Mouse (Mus musculus) G1E (cell line): ENCODE data around the gene Mrps25.

Source experiments
- CTCF ChIP-seq: IDR thresholded peaks from 2 replicates; pipeline ENCODE4 v1.5.1; 2012; ENCODE audit warnings: low read depth, low read length, inconsistent platforms, mixed read lengths
- GATA1 ChIP-seq: IDR thresholded peaks from 2 replicates; pipeline ENCODE4 v1.6.1; 2012; ENCODE audit warnings: borderline replicate concordance, low read length, inconsistent platforms, mixed read lengths
- GATA2 ChIP-seq: IDR thresholded peaks from 2 replicates; pipeline ENCODE4 v1.6.1; 2012; ENCODE audit warnings: low read depth, low read length, inconsistent platforms, borderline replicate concordance
- POLR2AphosphoS5 ChIP-seq: IDR thresholded peaks from 2 replicates; pipeline ENCODE4 v1.6.1; 2012; ENCODE audit warnings: low read depth, low read length, inconsistent platforms; ENCODE audit not compliant: insufficient replicate concordance
- TAL1 ChIP-seq: conservative IDR thresholded peaks from 2 replicates; pipeline ENCODE4 v1.6.1; 2012; ENCODE audit warnings: low read depth, low read length, inconsistent platforms, mixed read lengths

DNA sequence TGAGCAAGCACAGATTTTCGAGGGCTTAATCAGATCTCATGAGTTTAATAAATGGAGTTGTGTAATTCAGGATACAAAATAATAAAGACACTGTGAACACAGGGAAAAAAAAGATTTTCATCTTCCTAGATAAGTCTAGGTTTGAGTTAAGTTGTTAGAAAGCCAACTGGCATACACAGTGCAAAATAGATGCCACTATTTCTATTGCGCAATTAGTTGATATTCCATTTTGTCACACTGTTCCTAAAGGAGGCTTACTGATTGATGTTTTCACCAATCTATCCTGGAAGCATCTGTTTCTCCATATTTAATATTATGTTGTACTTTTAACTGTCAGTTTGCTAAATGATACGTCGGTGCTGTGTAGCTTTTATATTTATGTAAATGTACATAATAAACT lies 38.0 kb downstream of the Mrps25 start:
- TF ChIP-seq CTCF (no peak), TAL1 (no peak), GATA2 (no peak), POLR2AphosphoS5 (no peak), GATA1 (no peak)
